Mouse (Mus musculus) macrophage (primary cell): Measurements from ENCODE around the gene Rorb. TPM values are rescaled to one million over a fixed set of nuclear protein-coding genes. Genes with fewer than 3 reads are reported as not detected.

ENCODE experiments used
- H3K27ac ChIP-seq: fragments of 350-480 bp; formaldehyde crosslinking; 2 replicates; pipeline ENCODE4 v1.9.0; 2021
- H3K36me3 ChIP-seq: fragments of 350-480 bp; formaldehyde crosslinking; 2 replicates; pipeline ENCODE4 v1.9.0; 2021; ENCODE audit errors: inconsistent target
- H3K4me3 ChIP-seq: fragments of 350-480 bp; formaldehyde crosslinking; 2 replicates; pipeline ENCODE4 v1.9.0; 2021; ENCODE audit errors: inconsistent target
- H3K79me2 ChIP-seq: fragments of 350-480 bp; formaldehyde crosslinking; 2 replicates; pipeline ENCODE4 v1.9.0; 2021; ENCODE audit errors: inconsistent target
- WGBS: methylation state at CpG from one replicate; pipeline ENCODE4 v1.1.7; 2026; ENCODE audit warnings: inconsistent platforms; ENCODE audit not compliant: missing documents; 5-methylcytosine and 5-hydroxymethylcytosine counted together
- polyA plus RNA-seq: library from polyadenylated mRNA; stranded (reverse); fragments of 250-400 nt; gene quantifications from 3 replicates; pipeline ENCODE4 v1.2.4, GENCODE M21; 2018; ENCODE audit warnings: inconsistent platforms

Rorb gene
- polyA plus RNA-seq, 1 experiment from 2014 or later: not detected

- Histone ChIP-seq H3K36me3 (no peaks in the 10 kb centered on the region), H3K4me3 (no peak overlapping the region), H3K79me2 (no peaks in the 10 kb centered on the region), H3K27ac (no peak overlapping the region)
- WGBS: 74% methylated on average over 4 of the region's 4 CpGs
Measured at GRCm38 (mm10) chr19:18967307-18967706, 143.7 kb downstream of the Rorb start.

- no peak overlapping the region for H3K4me3 ChIP-seq
- no peak overlapping the region for H3K27ac ChIP-seq
Measured at GRCm38 (mm10) chr19:18959862-18960261, 151.1 kb downstream of the Rorb start.

GRCm38 (mm10) chr19:18952806-18953205, 158.2 kb downstream of the Rorb start:
- no peaks in the 10 kb centered on the region for H3K36me3 ChIP-seq
- H3K4me3 ChIP-seq: no peak overlapping the region
- H3K27ac ChIP-seq: no peak overlapping the region
- WGBS: 89% methylated on average over 3 of the region's 3 CpGs
- no peaks in the 10 kb centered on the region for H3K79me2 ChIP-seq

More at GRCm38 (mm10) chr19:18959862-18960261, 151.1 kb downstream of the Rorb start:
- WGBS: 23% methylated on average over 3 of the region's 3 CpGs
- no peaks in the 10 kb centered on the region for H3K36me3 ChIP-seq
- H3K79me2 ChIP-seq: no peaks in the 10 kb centered on the region

GRCm38 (mm10) chr19:18947193-18947592, 163.8 kb downstream of the Rorb start:
- H3K27ac ChIP-seq: no peak overlapping the region
- H3K36me3 ChIP-seq: no peaks in the 10 kb centered on the region
- H3K79me2 ChIP-seq: no peaks in the 10 kb centered on the region
- H3K4me3 ChIP-seq: no peak overlapping the region
- 66% methylated on average over 3 of the region's 3 CpGs for WGBS

GRCm38 (mm10) chr19:18945265-18945664, 165.7 kb downstream of the Rorb start:
- H3K4me3 ChIP-seq: no peak overlapping the region
- no peaks in the 10 kb centered on the region for H3K36me3 ChIP-seq
- 89% methylated on average over 3 of the region's 3 CpGs for WGBS
- H3K79me2 ChIP-seq: no peaks in the 10 kb centered on the region
- no peak overlapping the region for H3K27ac ChIP-seq

- Histone ChIP-seq H3K79me2 (no peaks in the 10 kb centered on the region), H3K36me3 (no peaks in the 10 kb centered on the region), H3K27ac (no peak overlapping the region), H3K4me3 (no peak overlapping the region)
- 83% methylated on average over 6 of the region's 6 CpGs for WGBS
Measured at GRCm38 (mm10) chr19:18941391-18941790, 169.6 kb downstream of the Rorb start.

GRCm38 (mm10) chr19:18911755-18912340, 199.1 kb downstream of the Rorb start:
- no peak overlapping the region for H3K4me3 ChIP-seq
- H3K36me3 ChIP-seq: no peaks in the 10 kb centered on the region
- H3K79me2 ChIP-seq: no peaks in the 10 kb centered on the region
- H3K27ac ChIP-seq: no peak overlapping the region

GRCm38 (mm10) chr19:18909641-18910040, 201.4 kb downstream of the Rorb start:
- Histone ChIP-seq H3K27ac (no peak overlapping the region), H3K36me3 (no peaks in the 10 kb centered on the region), H3K79me2 (no peaks in the 10 kb centered on the region), H3K4me3 (no peak overlapping the region)
- WGBS: 92% methylated on average over 3 of the region's 3 CpGs

GRCm38 (mm10) chr19:18905511-18905910, 205.5 kb downstream of the Rorb start:
- Histone ChIP-seq H3K27ac (no peak overlapping the region), H3K79me2 (no peaks in the 10 kb centered on the region), H3K4me3 (no peak overlapping the region), H3K36me3 (no peaks in the 10 kb centered on the region)
- WGBS: 49% methylated on average over 3 of the region's 3 CpGs

- Histone ChIP-seq H3K27ac (no peak overlapping the region), H3K36me3 (no peaks in the 10 kb centered on the region), H3K79me2 (no peaks in the 10 kb centered on the region), H3K4me3 (no peak overlapping the region)
- 91% methylated on average over 6 of the region's 6 CpGs for WGBS
Measured at GRCm38 (mm10) chr19:18902694-18903067, 208.3 kb downstream of the Rorb start.

- Histone ChIP-seq H3K4me3 (no peak overlapping the region), H3K27ac (no peak overlapping the region), H3K36me3 (no peaks in the 10 kb centered on the region), H3K79me2 (no peaks in the 10 kb centered on the region)
- 84% methylated on average over 15 of the region's 15 CpGs for WGBS
Measured at GRCm38 (mm10) chr19:18902041-18902693, 208.8 kb downstream of the Rorb start.

- H3K4me3 ChIP-seq: no peak overlapping the region
- no peaks in the 10 kb centered on the region for H3K36me3 ChIP-seq
- H3K27ac ChIP-seq: no peak overlapping the region
- no peaks in the 10 kb centered on the region for H3K79me2 ChIP-seq
Measured at GRCm38 (mm10) chr19:18898238-18898637, 212.8 kb downstream of the Rorb start.

- 76% methylated on average over 4 of the region's 4 CpGs for WGBS
- H3K27ac ChIP-seq: no peak overlapping the region
- no peaks in the 10 kb centered on the region for H3K36me3 ChIP-seq
- no peak overlapping the region for H3K4me3 ChIP-seq
- H3K79me2 ChIP-seq: no peaks in the 10 kb centered on the region
Measured at GRCm38 (mm10) chr19:18890216-18890615, 220.8 kb downstream of the Rorb start.

GRCm38 (mm10) chr19:18889632-18890031, 221.4 kb downstream of the Rorb start:
- Histone ChIP-seq H3K4me3 (no peak overlapping the region), H3K36me3 (no peaks in the 10 kb centered on the region), H3K79me2 (no peaks in the 10 kb centered on the region), H3K27ac (no peak overlapping the region)
- WGBS: 88% methylated on average over 1 of the region's 1 CpGs

- Histone ChIP-seq H3K4me3 (no peak overlapping the region), H3K27ac (no peak overlapping the region), H3K36me3 (no peaks in the 10 kb centered on the region), H3K79me2 (no peaks in the 10 kb centered on the region)
- WGBS: 17% methylated on average over 10 of the region's 11 CpGs
Measured at GRCm38 (mm10) chr19:18889117-18889627, 221.8 kb downstream of the Rorb start.
